Comparison of ENCODE assay signal across 11 mouse cellular contexts in genomic region chr14:29017883-29018282, GRCm38 (mm10). TPM values are rescaled to one million over a fixed set of nuclear protein-coding genes. Genes with fewer than 3 reads are reported as not detected.
A peak's percentile ranks its signal among the peaks of the same experiment; 100 is the strongest.
DNase-seq lines count a peak whose midpoint lies in the region; ATAC-seq and TF ChIP-seq lines count a peak whose summit lies in the region.
"Had no signal": no experiment of that assay in that cellular context is flagged by ENCODE, and none has a peak within 500 bp of the region (broad histone marks: within the 10 kb centered on the region; RNA-seq: fewer than 3 reads in every experiment).

TSS of gene Lrtm1 (plus strand) at chr14:29018208.

- no peak for TF ChIP-seq POLR2A in liver, adult 2 months (IDR thresholded peaks at IDR 0.05; ENCODE audit: extremely low read depth, insufficient read depth, low read length)

- no peak for DNase-seq in kidney, adult 18-20 months
- DNase-seq in embryo, embryonic 10 days (ENCODE audit: low spot score) = peak; percentile 84
- DNase-seq in heart, adult 9 months (ENCODE audit: low spot score in 2 of 2) = peak; percentile 78
- peak; percentile 83 for DNase-seq in liver, adult 2 months (ENCODE audit: extremely low read depth, low read depth, low spot score)
- no peak for DNase-seq in B cell, adult 2 months
- no peak for DNase-seq in cerebellum, adult 18-20 months
- no peak for DNase-seq in c-Kit-positive CD71-positive TER-119-positive erythroid progenitor cells, embryonic 14.5 days (ENCODE audit: low spot score)

- H3K4me1 ChIP-seq in kidney, embryonic 15.5 days = peaks cover 17% of the 10 kb centered on the region
- H3K4me1 ChIP-seq in liver, adult 2 months (ENCODE audit: control insufficient read depth, insufficient read depth, low read length) = peaks cover 13% of the 10 kb centered on the region

- H3K4me3 ChIP-seq in kidney, embryonic 15.5 days (replicated peaks) = no peak within 1 kb of the TSS
- no peak within 1 kb of the TSS; the same call in 1 of the 2 replicates for H3K4me3 ChIP-seq in liver, adult 2 months (ENCODE audit: insufficient read depth, low read depth, low read length)
- H3K4me3 ChIP-seq: limb, embryonic 15.5 days had no signal

- WGBS in kidney, embryonic 15.5 days = 17% methylated on average over 5 of the region's 5 CpGs
- 10% methylated on average over 5 of the region's 5 CpGs for WGBS in liver, adult 2 months

- ATAC-seq in kidney, embryonic 15.5 days (replicated peaks; ENCODE audit: low FRiP score) = peak; percentile 83

- TF ChIP-seq CTCF in liver, adult 2 months (IDR thresholded peaks at IDR 0.05; ENCODE audit: low read depth, low read length) = no peak

- H3K9me3 ChIP-seq in kidney, embryonic 15.5 days (replicated peaks) = no peaks in the 10 kb centered on the region
- H3K9me3 ChIP-seq: limb, embryonic 15.5 days had no signal

- H3K79me2 ChIP-seq in liver, adult 2 months (ENCODE audit: control insufficient read depth, insufficient read depth, low read length) = no peaks in the 10 kb centered on the region

- no peak within 1 kb of the TSS for H3K27ac ChIP-seq in kidney, embryonic 15.5 days
- H3K27ac ChIP-seq in liver, adult 2 months (replicated peaks; ENCODE audit: insufficient read depth, low read depth, low read length) = peak within 1 kb of the TSS; percentile 22; the same call in 1 of the 2 replicates
- H3K27ac ChIP-seq: limb, embryonic 15.5 days had no signal

- no peak within 1 kb of the TSS for H3K4me2 ChIP-seq in kidney, embryonic 15.5 days
- H3K4me2 ChIP-seq: limb, embryonic 15.5 days had no signal

- H3K9ac ChIP-seq in kidney, embryonic 15.5 days = no peak within 1 kb of the TSS
- H3K9ac ChIP-seq in liver, adult 2 months (ENCODE audit: low read depth, low read length) = no peak within 1 kb of the TSS
- H3K9ac ChIP-seq: limb, embryonic 15.5 days had no signal

- H3K27me3 ChIP-seq in kidney, embryonic 15.5 days = no peaks in the 10 kb centered on the region
- H3K27me3 ChIP-seq in liver, adult 2 months (ENCODE audit: control insufficient read depth, insufficient read depth, low read length) = no peaks in the 10 kb centered on the region
- H3K27me3 ChIP-seq: limb, embryonic 15.5 days had no signal

- H3K36me3 ChIP-seq in kidney, embryonic 15.5 days = no peaks in the 10 kb centered on the region
- H3K36me3 ChIP-seq in liver, adult 2 months (ENCODE audit: control insufficient read depth, insufficient read depth, low read length) = no peaks in the 10 kb centered on the region
- H3K36me3 ChIP-seq: limb, embryonic 15.5 days had no signal

RNA-seq across cellular contexts. Expression of gene Lrtm1, which starts in this region (rescaled TPM):
- polyA plus RNA-seq in kidney, embryonic 15.5 days (2015; fragmentation: Nextera tagmentation; extraction: Ambion mirVana) = 0.10 and 0.18 TPM in 2 replicates
- 3.4 and 11.0 TPM in 2 replicates for total RNA-seq in liver, adult 2 months (2014; rRNA removed)
- 10.2 and 11.9 TPM in 2 replicates for polyA plus RNA-seq in liver, adult 2 months (2012; rRNA removed)
- total RNA-seq: common myeloid progenitor, adult 5-6 weeks had no signal
- polyA plus RNA-seq: small intestine, adult 2 months had no signal

Comparison
In these comparisons a context has a peak if more than half of its experiments do, and no peak if none do; other contexts are left out.
1. Peak in ATAC-seq in kidney, embryonic 15.5 days; RNA of the gene not detected or under 1 TPM.
2. DNase-seq: peak in embryo, embryonic 10 days (single experiment), heart, adult 9 months (2 of 2) and liver, adult 2 months (single experiment); none in kidney, adult 18-20 months (single experiment), B cell, adult 2 months (0 of 2), cerebellum, adult 18-20 months (0 of 2) and c-Kit-positive CD71-positive TER-119-positive erythroid progenitor cells, embryonic 14.5 days (single experiment).